Mouse (Mus musculus): Measurements from ENCODE around the gene Tuba1c. TPM values are rescaled to one million over a fixed set of nuclear protein-coding genes. Genes with fewer than 3 reads are reported as not detected.
A peak's percentile ranks its signal among the peaks of the same experiment; 100 is the strongest.

Gene Tuba1c
- polyA plus RNA-seq, 1 experiment, result 173 TPM

DNA sequence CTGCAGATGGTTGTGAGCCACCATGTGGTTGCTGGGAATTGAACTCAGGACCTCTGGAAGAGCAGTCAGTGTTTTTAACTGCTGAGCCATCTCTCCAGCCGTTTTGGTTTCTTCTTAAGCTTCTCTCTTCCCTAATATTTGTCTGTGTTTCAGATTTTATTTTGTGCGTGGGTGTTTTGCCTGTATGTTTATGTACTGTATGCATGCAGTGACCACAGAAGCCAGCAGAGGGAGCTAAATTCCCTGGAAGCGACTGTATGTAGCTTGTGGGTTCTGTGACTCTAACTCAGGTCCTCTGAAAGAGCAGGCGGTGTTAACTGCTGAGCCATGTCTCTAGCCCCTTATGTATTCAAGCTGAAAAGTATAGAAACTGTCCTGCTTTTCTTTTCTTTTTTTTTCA lies 3.4 kb upstream of the Tuba1c start:
- TF ChIP-seq POLR2A (IDR thresholded peaks at IDR 0.05; ENCODE audit: borderline replicate concordance, low read depth, low read length) (no peak), CTCF (IDR thresholded peaks at IDR 0.05; ENCODE audit: low read depth, low read length) (peak; percentile 43; the same call in 1 of the 2 replicates)
- peaks cover 13% of the 10 kb centered on the region for H3K4me1 ChIP-seq (ENCODE audit: control insufficient read depth, insufficient read depth, low read length)
- no peak overlapping the region for H3K4me3 ChIP-seq (ENCODE audit: insufficient read depth, low read length)
- H3K27ac ChIP-seq (ENCODE audit: insufficient read depth, low read depth, low read length), result no peak overlapping the region

GRCm38 (mm10) chr15:99027116-99027515 lies 2.6 kb upstream of the Tuba1c start:
- TF ChIP-seq CTCF (IDR thresholded peaks at IDR 0.05; ENCODE audit: low read depth, low read length) (no peak), POLR2A (IDR thresholded peaks at IDR 0.05; ENCODE audit: borderline replicate concordance, low read depth, low read length) (no peak)
- peaks cover 13% of the 10 kb centered on the region for H3K4me1 ChIP-seq (ENCODE audit: control insufficient read depth, insufficient read depth, low read length)
- H3K4me3 ChIP-seq (ENCODE audit: insufficient read depth, low read length), result no peak overlapping the region
- H3K27ac ChIP-seq (ENCODE audit: insufficient read depth, low read depth, low read length), result no peak overlapping the region

DNA sequence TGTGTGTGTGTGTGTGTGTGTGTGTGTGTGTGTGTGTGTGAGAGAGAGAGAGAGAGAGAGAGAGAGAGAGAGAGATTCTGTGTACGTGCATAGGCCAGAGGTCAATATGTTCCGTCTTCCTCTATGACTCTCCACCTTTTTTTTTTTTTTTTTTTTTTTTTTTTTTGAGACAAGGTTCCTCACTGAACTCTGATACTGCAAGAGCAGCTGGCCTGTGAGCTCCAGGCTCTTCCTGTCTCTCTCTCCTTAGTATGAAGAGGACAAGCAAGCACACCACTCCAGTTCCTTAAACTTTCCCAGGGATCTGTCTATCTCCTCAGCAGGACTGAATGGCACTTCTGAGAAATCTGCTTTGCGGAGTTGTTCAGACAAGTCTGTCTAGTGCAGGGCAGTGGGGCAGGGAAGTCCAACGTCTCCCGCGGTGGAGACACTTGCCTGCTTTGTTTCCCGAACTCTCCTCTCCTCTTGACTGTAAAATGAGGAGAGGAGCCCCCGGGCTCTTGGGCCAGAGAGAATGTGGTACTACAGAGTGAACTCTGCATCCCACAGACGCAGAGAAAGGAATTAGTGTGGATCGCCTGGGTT lies 725 bp upstream of the Tuba1c start:
- peak overlapping the region; percentile 83 for H3K27ac ChIP-seq (ENCODE audit: insufficient read depth, low read depth, low read length)
- peak overlapping the region; percentile 89 for H3K4me3 ChIP-seq (ENCODE audit: insufficient read depth, low read length)
- no peak for TF ChIP-seq POLR2A (IDR thresholded peaks at IDR 0.05; ENCODE audit: borderline replicate concordance, low read depth, low read length)
- TF ChIP-seq CTCF (IDR thresholded peaks at IDR 0.05; ENCODE audit: low read depth, low read length), result no peak
- peaks cover 19% of the 10 kb centered on the region for H3K4me1 ChIP-seq (ENCODE audit: control insufficient read depth, insufficient read depth, low read length)

DNA sequence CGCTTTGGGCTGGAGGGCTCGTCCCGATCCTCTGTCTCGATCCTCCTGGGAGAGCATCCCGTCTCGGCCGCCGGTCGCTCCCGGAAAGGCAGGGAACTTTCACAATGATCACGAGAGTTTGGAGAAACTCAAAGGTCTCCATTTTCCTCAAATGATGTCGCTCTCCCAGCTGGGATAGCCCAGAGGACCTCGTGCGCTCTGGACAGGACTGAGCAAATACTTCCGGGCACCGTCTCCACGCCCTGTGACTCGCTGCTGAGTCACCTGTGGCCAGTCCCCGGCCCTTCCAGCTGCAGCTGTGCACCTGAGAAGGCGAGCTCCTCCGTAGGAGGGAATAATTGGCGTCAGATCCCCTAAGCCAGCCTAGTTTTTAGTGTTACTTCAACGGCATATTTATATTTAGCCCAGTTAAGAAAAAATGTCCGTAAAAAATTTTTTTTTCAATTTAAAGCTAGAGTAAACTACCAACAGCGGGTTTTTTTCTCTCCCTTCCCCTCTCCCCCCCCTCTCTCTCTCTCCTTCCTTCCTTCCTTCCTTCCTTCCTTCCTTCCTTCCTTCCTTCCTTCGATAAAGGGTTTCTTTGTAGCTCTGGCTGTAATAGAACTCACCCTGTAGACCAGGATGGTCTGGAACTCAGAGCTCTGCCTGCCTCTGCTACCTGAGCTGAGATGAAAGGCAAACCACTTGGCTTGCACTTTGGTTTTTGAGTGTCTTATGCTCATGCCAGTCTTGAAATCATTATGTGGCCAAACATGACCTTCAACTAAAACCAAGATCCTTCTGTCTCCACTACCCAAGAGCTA lies 1.1 kb downstream of the Tuba1c start:
- peaks cover 20% of the 10 kb centered on the region for H3K4me1 ChIP-seq (ENCODE audit: control insufficient read depth, insufficient read depth, low read length)
- H3K27ac ChIP-seq (ENCODE audit: insufficient read depth, low read depth, low read length), result peak overlapping the region; percentile 92
- peak overlapping the region; percentile 82 for H3K4me3 ChIP-seq (ENCODE audit: insufficient read depth, low read length)
- TF ChIP-seq POLR2A (IDR thresholded peaks at IDR 0.05; ENCODE audit: borderline replicate concordance, low read depth, low read length) (0 out of 2 replicates have a peak, but pooled peaks have one; percentile 28), CTCF (IDR thresholded peaks at IDR 0.05; ENCODE audit: low read depth, low read length) (no peak)

DNA sequence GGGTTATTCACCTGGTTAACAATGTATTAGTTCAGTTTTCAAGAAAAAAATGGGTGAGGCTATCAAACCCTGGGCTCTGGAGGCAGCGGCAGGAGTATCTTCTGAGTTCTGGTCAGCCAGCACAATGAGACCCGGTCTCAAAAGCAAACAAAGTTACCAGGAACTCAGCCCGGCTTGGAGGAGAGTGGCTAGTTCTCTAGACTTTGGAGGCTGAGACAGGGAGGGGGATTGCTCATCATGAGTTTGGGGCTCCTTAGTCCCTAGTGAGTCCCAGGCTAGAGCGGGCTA lies 1.6 kb downstream of the Tuba1c start:
- H3K4me3 ChIP-seq (ENCODE audit: insufficient read depth, low read length), result peak overlapping the region; percentile 82
- H3K27ac ChIP-seq (ENCODE audit: insufficient read depth, low read depth, low read length), result peak overlapping the region; percentile 92
- H3K4me1 ChIP-seq (ENCODE audit: control insufficient read depth, insufficient read depth, low read length), result peaks cover 20% of the 10 kb centered on the region
- no peak for TF ChIP-seq POLR2A (IDR thresholded peaks at IDR 0.05; ENCODE audit: borderline replicate concordance, low read depth, low read length)
- TF ChIP-seq CTCF (IDR thresholded peaks at IDR 0.05; ENCODE audit: low read depth, low read length), result no peak

- peak overlapping the region; percentile 90 for H3K27ac ChIP-seq (ENCODE audit: insufficient read depth, low read depth, low read length)
- peak overlapping the region; percentile 82 for H3K4me3 ChIP-seq (ENCODE audit: insufficient read depth, low read length)
- TF ChIP-seq POLR2A (IDR thresholded peaks at IDR 0.05; ENCODE audit: borderline replicate concordance, low read depth, low read length), result no peak
- TF ChIP-seq CTCF (IDR thresholded peaks at IDR 0.05; ENCODE audit: low read depth, low read length), result no peak
- peaks cover 20% of the 10 kb centered on the region for H3K4me1 ChIP-seq (ENCODE audit: control insufficient read depth, insufficient read depth, low read length)
These were observed 2.5 kb downstream of the Tuba1c start for GRCm38 (mm10) chr15:99032041-99032725.

DNA sequence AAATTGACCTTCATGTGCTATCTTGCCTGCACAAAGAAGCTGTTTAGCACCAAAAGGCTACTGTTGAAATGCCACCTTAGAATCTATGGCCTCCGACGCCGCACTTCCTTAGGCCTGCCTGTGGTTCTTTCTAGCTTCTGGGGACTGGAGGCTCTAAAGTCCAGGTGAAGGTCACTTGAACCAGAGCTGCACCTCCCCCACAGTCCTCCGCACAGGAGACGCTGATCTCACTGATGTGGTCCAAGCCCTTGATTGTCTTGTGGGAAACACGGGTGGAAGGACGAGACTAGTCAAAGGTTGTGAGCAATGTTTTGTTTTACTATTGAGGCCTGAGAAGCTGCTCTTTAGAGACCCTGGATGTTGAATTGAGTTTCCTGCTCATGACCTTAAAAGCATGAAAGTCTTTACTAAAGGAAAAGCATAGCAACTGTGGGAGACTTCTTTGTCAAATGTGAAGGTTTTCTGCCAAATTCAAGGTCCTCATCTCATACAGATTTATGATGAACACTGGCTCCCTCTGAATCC lies 3.1 kb downstream of the Tuba1c start:
- peak overlapping the region; percentile 82 for H3K4me3 ChIP-seq (ENCODE audit: insufficient read depth, low read length)
- no peak for TF ChIP-seq POLR2A (IDR thresholded peaks at IDR 0.05; ENCODE audit: borderline replicate concordance, low read depth, low read length)
- no peak for TF ChIP-seq CTCF (IDR thresholded peaks at IDR 0.05; ENCODE audit: low read depth, low read length)
- peak overlapping the region; percentile 90 for H3K27ac ChIP-seq (ENCODE audit: insufficient read depth, low read depth, low read length)
- peaks cover 17% of the 10 kb centered on the region for H3K4me1 ChIP-seq (ENCODE audit: control insufficient read depth, insufficient read depth, low read length)

DNA sequence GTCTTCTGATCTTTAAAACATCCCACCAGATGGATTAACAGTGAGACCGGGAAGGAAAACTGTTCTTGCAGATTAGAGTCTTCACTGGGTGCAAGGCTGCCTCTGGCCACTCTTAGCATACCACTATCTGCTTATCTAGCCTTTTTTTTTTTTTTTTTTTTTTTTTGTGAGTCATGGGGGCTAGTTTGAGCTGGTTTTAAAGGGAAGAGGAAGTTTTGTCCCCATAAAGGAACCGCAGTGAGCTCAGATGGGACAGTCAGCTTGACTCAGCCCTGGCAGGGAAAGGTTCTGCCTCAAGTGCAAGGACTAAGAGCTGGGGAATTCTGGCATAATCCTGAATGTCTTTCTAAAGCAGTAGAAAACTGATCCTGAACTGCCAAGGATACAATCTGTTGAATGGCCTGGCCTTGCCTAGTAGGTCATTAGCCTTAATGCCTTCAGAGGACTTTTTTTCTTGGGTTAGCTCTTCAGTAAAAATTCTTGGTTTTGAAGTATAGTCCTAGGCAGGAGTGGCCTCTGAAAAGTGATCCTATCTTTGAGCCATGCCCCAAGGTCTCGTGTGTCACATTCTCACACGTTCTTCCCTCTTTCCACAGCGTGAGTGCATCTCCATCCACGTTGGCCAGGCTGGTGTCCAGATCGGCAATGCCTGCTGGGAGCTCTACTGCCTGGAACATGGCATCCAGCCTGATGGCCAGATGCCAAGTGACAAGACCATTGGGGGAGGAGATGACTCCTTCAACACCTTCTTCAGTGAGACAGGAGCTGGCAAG lies 4.0 kb downstream of the Tuba1c start:
- peak overlapping the region; percentile 82 for H3K4me3 ChIP-seq (ENCODE audit: insufficient read depth, low read length)
- H3K27ac ChIP-seq (ENCODE audit: insufficient read depth, low read depth, low read length), result peak overlapping the region; percentile 90
- TF ChIP-seq POLR2A (IDR thresholded peaks at IDR 0.05; ENCODE audit: borderline replicate concordance, low read depth, low read length) (no peak), CTCF (IDR thresholded peaks at IDR 0.05; ENCODE audit: low read depth, low read length) (no peak)
- H3K4me1 ChIP-seq (ENCODE audit: control insufficient read depth, insufficient read depth, low read length), result peaks cover 12% of the 10 kb centered on the region

DNA sequence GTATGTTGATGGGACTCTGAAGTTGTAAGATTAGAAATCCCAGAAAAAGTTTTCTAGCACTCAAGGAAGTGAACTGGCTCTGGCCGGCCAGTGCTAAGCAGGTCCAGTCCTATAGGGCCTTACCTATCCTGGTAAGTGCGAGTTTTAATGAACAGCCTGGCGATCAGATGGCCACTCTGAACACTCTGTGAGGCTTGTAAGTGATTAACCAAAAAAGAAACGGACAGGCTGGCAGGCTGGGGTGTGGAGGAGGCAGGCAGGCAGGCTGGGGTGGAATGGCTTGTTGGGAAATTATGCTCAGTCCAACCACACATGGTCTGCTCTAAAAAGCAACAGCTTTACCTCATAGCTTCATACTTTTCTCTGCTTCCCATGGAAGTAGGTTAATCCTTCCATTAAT lies 5.7 kb downstream of the Tuba1c start:
- TF ChIP-seq POLR2A (IDR thresholded peaks at IDR 0.05; ENCODE audit: borderline replicate concordance, low read depth, low read length) (no peak), CTCF (IDR thresholded peaks at IDR 0.05; ENCODE audit: low read depth, low read length) (no peak)
- no peak overlapping the region for H3K27ac ChIP-seq (ENCODE audit: insufficient read depth, low read depth, low read length)
- peaks cover 12% of the 10 kb centered on the region for H3K4me1 ChIP-seq (ENCODE audit: control insufficient read depth, insufficient read depth, low read length)
- H3K4me3 ChIP-seq (ENCODE audit: insufficient read depth, low read length), result no peak overlapping the region
